Mouse (Mus musculus): ENCODE results near the gene Metrnl. TPM values are rescaled to one million over a fixed set of nuclear protein-coding genes. Genes with fewer than 3 reads are reported as not detected.

The Metrnl gene
- polyA plus RNA-seq, 1 experiment from 2014 or later, result 23.6 TPM

DNA sequence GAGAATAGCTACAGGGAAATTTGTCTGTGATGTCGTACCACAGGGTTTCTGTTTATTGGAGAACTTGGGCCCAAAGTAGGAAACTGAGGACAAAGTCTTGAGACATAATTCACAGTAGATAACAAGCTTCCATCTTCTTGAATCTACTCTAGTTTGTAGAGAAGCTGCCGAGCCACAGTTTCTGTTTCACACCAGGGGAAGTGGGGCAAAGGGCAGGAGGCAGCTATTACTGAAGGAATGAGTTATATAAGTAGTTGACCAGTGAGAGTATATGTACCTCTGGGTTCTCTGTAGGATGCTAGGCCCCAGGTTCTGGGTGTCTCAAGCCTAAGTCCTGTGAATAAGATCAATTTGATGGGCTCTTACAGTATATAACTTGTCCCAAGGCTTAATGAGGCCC is 12.2 kb downstream of the Metrnl start:
- H3K4me1 ChIP-seq (ENCODE audit: insufficient read depth, low read depth, low read length), result no peaks in the 10 kb centered on the region
- ATAC-seq, result no peak
- no peak overlapping the region for H3K9ac ChIP-seq (replicated peaks; ENCODE audit: low read depth)
- H3K27ac ChIP-seq (ENCODE audit: low read length), result peak overlapping the region; percentile 38; the same call in 1 of the 2 replicates
- WGBS, result 77% methylated on average over 2 of the region's 2 CpGs
- no peaks in the 10 kb centered on the region for H3K36me3 ChIP-seq (ENCODE audit: insufficient read depth, low read length)
- H3K9me3 ChIP-seq (ENCODE audit: low read length), result no peaks in the 10 kb centered on the region
- TF ChIP-seq EP300 (IDR thresholded peaks at IDR 0.05) (no peak), CTCF (IDR thresholded peaks at IDR 0.05) (no peak)
- H3K4me3 ChIP-seq (ENCODE audit: low read depth, low read length), result no peak overlapping the region
- no peaks in the 10 kb centered on the region for H3K27me3 ChIP-seq (replicated peaks; ENCODE audit: insufficient read depth, low read length)
- H3K4me2 ChIP-seq (replicated peaks; ENCODE audit: low read depth, low read length), result no peak overlapping the region
- no peak for DNase-seq (ENCODE audit: low spot score)

DNA sequence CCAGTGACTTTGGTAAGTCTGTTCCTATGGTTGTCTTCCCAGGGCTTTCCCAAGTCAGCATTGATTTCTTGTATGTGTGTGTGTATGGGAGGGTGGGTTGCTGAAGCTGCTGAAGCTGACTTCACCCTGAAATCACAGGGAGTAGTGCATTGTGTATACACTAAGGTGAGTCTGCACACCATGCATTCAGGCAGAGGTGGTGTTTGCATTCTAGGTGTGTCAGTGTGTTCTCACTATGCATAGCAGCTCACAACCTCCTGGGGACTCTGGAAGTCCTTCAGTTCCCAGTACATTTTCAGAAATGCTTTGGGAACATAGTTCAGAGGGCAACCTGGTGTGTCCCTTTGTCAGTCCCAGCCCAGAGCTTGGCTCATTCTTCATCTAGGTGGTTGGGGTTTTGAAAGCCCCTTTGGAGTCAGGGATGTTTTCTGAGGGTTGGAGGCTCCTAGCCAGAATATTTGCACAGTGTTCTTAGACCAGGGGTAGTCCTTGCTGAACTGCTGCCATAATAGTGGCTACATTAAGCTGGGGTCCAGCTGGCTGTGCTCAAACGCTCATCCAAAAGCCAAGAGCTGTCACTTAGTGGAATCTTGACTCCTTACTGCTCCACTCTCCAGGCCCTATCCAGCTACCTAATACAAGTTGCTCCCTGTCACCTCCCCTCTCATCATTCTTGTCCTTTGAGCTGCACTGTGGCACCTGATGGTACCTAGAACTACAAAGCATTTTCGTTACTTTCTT is 13.6 kb downstream of the Metrnl start:
- Histone ChIP-seq H3K9me3 (ENCODE audit: low read length) (no peaks in the 10 kb centered on the region), H3K4me1 (ENCODE audit: insufficient read depth, low read depth, low read length) (no peaks in the 10 kb centered on the region), H3K36me3 (ENCODE audit: insufficient read depth, low read length) (no peaks in the 10 kb centered on the region), H3K4me2 (replicated peaks; ENCODE audit: low read depth, low read length) (no peak overlapping the region), H3K9ac (replicated peaks; ENCODE audit: low read depth) (no peak overlapping the region), H3K4me3 (ENCODE audit: low read depth, low read length) (no peak overlapping the region), H3K27me3 (replicated peaks; ENCODE audit: insufficient read depth, low read length) (no peaks in the 10 kb centered on the region), H3K27ac (ENCODE audit: low read length) (no peak overlapping the region)
- 61% methylated on average over 2 of the region's 2 CpGs for WGBS
- DNase-seq (ENCODE audit: low spot score) (peak; percentile 25), ATAC-seq (no peak; the same call in 1 of the 2 replicates)
- TF ChIP-seq EP300 (IDR thresholded peaks at IDR 0.05), result no peak
- no peak for TF ChIP-seq CTCF (IDR thresholded peaks at IDR 0.05)

GRCm38 (mm10) chr11:121717724-121718123 is 16.4 kb downstream of the Metrnl start:
- no peak for DNase-seq (ENCODE audit: low spot score)
- Histone ChIP-seq H3K27ac (ENCODE audit: low read length) (no peak overlapping the region), H3K9me3 (ENCODE audit: low read length) (no peaks in the 10 kb centered on the region)

DNA sequence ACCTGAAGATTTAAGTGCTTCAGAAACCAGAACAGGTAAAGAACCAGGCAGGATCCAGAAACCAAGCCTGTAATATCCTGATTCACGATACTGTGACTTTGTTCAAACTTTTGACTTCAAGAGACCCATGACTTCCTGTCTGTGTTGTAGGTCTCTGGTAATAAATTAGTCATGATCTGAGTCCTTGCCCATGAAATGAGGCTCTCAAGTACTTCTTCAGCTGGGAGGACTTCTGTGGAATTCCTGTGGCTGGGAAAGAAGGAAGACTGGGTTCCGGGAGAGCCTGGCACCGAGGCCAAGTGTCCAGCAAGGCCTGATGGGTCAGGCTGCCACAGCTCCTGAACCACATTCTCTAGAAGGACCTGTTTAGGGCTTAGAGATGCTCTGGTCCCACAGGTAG is 19.4 kb downstream of the Metrnl start:
- Histone ChIP-seq H3K27ac (ENCODE audit: low read length) (peak overlapping the region; percentile 20; the same call in 1 of the 2 replicates), H3K27me3 (replicated peaks; ENCODE audit: insufficient read depth, low read length) (no peaks in the 10 kb centered on the region), H3K36me3 (ENCODE audit: insufficient read depth, low read length) (no peaks in the 10 kb centered on the region), H3K9ac (replicated peaks; ENCODE audit: low read depth) (no peak overlapping the region), H3K4me3 (ENCODE audit: low read depth, low read length) (no peak overlapping the region), H3K4me2 (replicated peaks; ENCODE audit: low read depth, low read length) (no peak overlapping the region), H3K4me1 (ENCODE audit: insufficient read depth, low read depth, low read length) (no peaks in the 10 kb centered on the region), H3K9me3 (ENCODE audit: low read length) (no peaks in the 10 kb centered on the region)
- DNase-seq (ENCODE audit: low spot score), result peak; percentile 73
- 53% methylated on average over 3 of the region's 3 CpGs for WGBS
- peak; percentile 75 for TF ChIP-seq EP300 (IDR thresholded peaks at IDR 0.05)
- no peak for TF ChIP-seq CTCF (IDR thresholded peaks at IDR 0.05)
- ATAC-seq, result peak; percentile 80

More at GRCm38 (mm10) chr11:121717724-121718123, 16.4 kb downstream of the Metrnl start:
- Histone ChIP-seq H3K4me1 (ENCODE audit: insufficient read depth, low read depth, low read length) (no peaks in the 10 kb centered on the region), H3K9ac (replicated peaks; ENCODE audit: low read depth) (no peak overlapping the region), H3K36me3 (ENCODE audit: insufficient read depth, low read length) (no peaks in the 10 kb centered on the region), H3K27me3 (replicated peaks; ENCODE audit: insufficient read depth, low read length) (no peaks in the 10 kb centered on the region), H3K4me3 (ENCODE audit: low read depth, low read length) (no peak overlapping the region), H3K4me2 (replicated peaks; ENCODE audit: low read depth, low read length) (no peak overlapping the region)
- TF ChIP-seq EP300 (IDR thresholded peaks at IDR 0.05), result no peak
- TF ChIP-seq CTCF (IDR thresholded peaks at IDR 0.05), result no peak
- ATAC-seq, result peak; percentile 20; the same call in 1 of the 2 replicates
- 44% methylated on average over 6 of the region's 6 CpGs for WGBS

DNA sequence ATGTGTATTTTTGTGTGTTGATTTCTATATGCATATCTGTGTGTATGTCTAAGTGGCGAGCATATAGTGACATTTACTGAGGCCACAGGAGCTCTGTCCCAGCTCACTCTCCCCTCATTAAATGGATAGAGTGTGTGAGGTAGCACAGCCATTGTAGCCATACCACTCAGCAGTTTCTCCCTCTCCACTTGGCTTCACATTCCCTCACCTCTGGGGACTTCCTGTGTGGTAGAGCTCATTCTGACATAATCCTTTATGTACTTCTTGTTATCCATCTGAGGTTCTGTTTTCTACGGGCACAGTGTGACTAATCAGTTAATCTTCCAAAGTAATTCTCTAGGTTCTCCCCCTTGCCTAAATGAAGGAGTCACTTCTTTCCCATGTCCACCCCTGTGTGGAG is 21.1 kb downstream of the Metrnl start:
- Histone ChIP-seq H3K4me2 (replicated peaks; ENCODE audit: low read depth, low read length) (no peak overlapping the region), H3K9me3 (ENCODE audit: low read length) (no peaks in the 10 kb centered on the region), H3K27ac (ENCODE audit: low read length) (no peak overlapping the region), H3K4me1 (ENCODE audit: insufficient read depth, low read depth, low read length) (no peaks in the 10 kb centered on the region), H3K9ac (replicated peaks; ENCODE audit: low read depth) (no peak overlapping the region), H3K36me3 (ENCODE audit: insufficient read depth, low read length) (no peaks in the 10 kb centered on the region), H3K4me3 (ENCODE audit: low read depth, low read length) (no peak overlapping the region), H3K27me3 (replicated peaks; ENCODE audit: insufficient read depth, low read length) (no peaks in the 10 kb centered on the region)
- no peak for DNase-seq (ENCODE audit: low spot score)
- no peak for ATAC-seq
- 80% methylated on average over 2 of the region's 2 CpGs for WGBS
- TF ChIP-seq EP300 (IDR thresholded peaks at IDR 0.05) (no peak), CTCF (IDR thresholded peaks at IDR 0.05) (no peak)

- TF ChIP-seq EP300 (IDR thresholded peaks at IDR 0.05), result no peak
- TF ChIP-seq CTCF (IDR thresholded peaks at IDR 0.05), result no peak
- Histone ChIP-seq H3K27ac (ENCODE audit: low read length) (no peak overlapping the region), H3K27me3 (replicated peaks; ENCODE audit: insufficient read depth, low read length) (no peaks in the 10 kb centered on the region), H3K4me2 (replicated peaks; ENCODE audit: low read depth, low read length) (no peak overlapping the region), H3K36me3 (ENCODE audit: insufficient read depth, low read length) (no peaks in the 10 kb centered on the region), H3K4me1 (ENCODE audit: insufficient read depth, low read depth, low read length) (no peaks in the 10 kb centered on the region), H3K9me3 (ENCODE audit: low read length) (no peaks in the 10 kb centered on the region), H3K9ac (replicated peaks; ENCODE audit: low read depth) (no peak overlapping the region), H3K4me3 (ENCODE audit: low read depth, low read length) (no peak overlapping the region)
- DNase-seq (ENCODE audit: low spot score), result no peak
- no peak for ATAC-seq
- WGBS, result 64% methylated on average over 2 of the region's 2 CpGs
Measured at GRCm38 (mm10) chr11:121726625-121727024, 25.3 kb downstream of the Metrnl start.
